In genomic region chr3:73934491-73934890, GRCm38 (mm10) we compare ENCODE assay signal across 14 mouse cellular contexts.
DNase-seq lines count a peak whose midpoint lies in the region.
"Had no signal": no experiment of that assay in that cellular context is flagged by ENCODE, and none has a peak within 500 bp of the region (broad histone marks: within the 10 kb centered on the region; RNA-seq: fewer than 3 reads in every experiment).

No protein-coding gene starts in this region.

- DNase-seq in cerebellum, postnatal 14 days, result peak; percentile 14 to 55
- DNase-seq in cerebellum, postnatal 4 days (ENCODE audit: low spot score in 2 of 2), result no peak
- DNase-seq in retina, adult 2 months (ENCODE audit: low read depth, low spot score), result peak; percentile 2
- DNase-seq in retina, postnatal 1 day, result no peak
- peak; percentile 9 to 14 for DNase-seq in cerebellum, postnatal 36 days
- DNase-seq in layer of hippocampus, postnatal 36 days, result peak; percentile 3
- no peak for DNase-seq in heart, adult 9 months (ENCODE audit: low spot score in 2 of 2)
- DNase-seq: B cell, adult 2 months; embryo, embryonic 11 days; gastrocnemius, adult 2 months; heart, postnatal 10 days; kidney, adult 2 months; kidney, postnatal 10 days; thymus, postnatal 4 days had no signal

Comparison
In these comparisons a context has a peak if more than half of its experiments do, and no peak if none do; other contexts are left out.
1. DNase-seq: peak in cerebellum, postnatal 14 days (2 of 2), retina, adult 2 months (single experiment), cerebellum, postnatal 36 days (2 of 2) and layer of hippocampus, postnatal 36 days (2 of 2); none in cerebellum, postnatal 4 days (0 of 2), retina, postnatal 1 day (single experiment) and heart, adult 9 months (0 of 2).